Mouse (Mus musculus) c-Kit-positive CD71-positive TER-119-positive erythroid progenitor cells, embryonic 14.5 days (primary cell): ENCODE measurements around the gene Slc22a23.
A peak's percentile ranks its signal among the peaks of the same experiment; 100 is the strongest.
"Not testable (repeated sequence)": the region's sequence is repeated elsewhere in the genome, so short reads cannot be mapped to it uniquely, and the experiment has no call there.

Experiments used
- DNase-seq: peaks from one replicate; pipeline ENCODE4 v3.0.0-alpha.2; 2013; ENCODE audit warnings: low spot score

The Slc22a23 gene

GRCm38 (mm10) chr13:34345128-34346085 lies at the start of gene Slc22a23:
Slc22a23 (minus strand) TSS chr13:34345182.
- DNase-seq: peak; percentile 82

- DNase-seq: not testable (repeated sequence)
Measured at GRCm38 (mm10) chr13:34394305-34394704, 49.3 kb upstream of the Slc22a23 start.

GRCm38 (mm10) chr13:34392376-34392775 lies 47.4 kb upstream of the Slc22a23 start:
- no peak for DNase-seq

GRCm38 (mm10) chr13:34388219-34388618 lies 43.2 kb upstream of the Slc22a23 start:
- DNase-seq: no peak

- no peak for DNase-seq
Measured at GRCm38 (mm10) chr13:34383416-34383815, 38.4 kb upstream of the Slc22a23 start.

- no peak for DNase-seq
Measured at GRCm38 (mm10) chr13:34378926-34379325, 33.9 kb upstream of the Slc22a23 start.

GRCm38 (mm10) chr13:34375145-34375544 lies 30.2 kb upstream of the Slc22a23 start:
- DNase-seq: no peak

GRCm38 (mm10) chr13:34372870-34373478 lies 28.0 kb upstream of the Slc22a23 start:
- no peak for DNase-seq

GRCm38 (mm10) chr13:34371951-34372869 lies 27.2 kb upstream of the Slc22a23 start:
- no peak for DNase-seq

GRCm38 (mm10) chr13:34370281-34370825 lies 25.4 kb upstream of the Slc22a23 start:
- DNase-seq: no peak

GRCm38 (mm10) chr13:34365226-34365625 lies 20.2 kb upstream of the Slc22a23 start:
- DNase-seq: no peak

GRCm38 (mm10) chr13:34355656-34356055 lies 10.7 kb upstream of the Slc22a23 start:
- DNase-seq: no peak

- no peak for DNase-seq
Measured at GRCm38 (mm10) chr13:34354830-34355624, 10.0 kb upstream of the Slc22a23 start.

GRCm38 (mm10) chr13:34353241-34353640 lies 8.3 kb upstream of the Slc22a23 start:
- DNase-seq: no peak

- no peak for DNase-seq
Measured at GRCm38 (mm10) chr13:34351437-34351836, 6.5 kb upstream of the Slc22a23 start.

- peak; percentile 86 for DNase-seq
Measured at GRCm38 (mm10) chr13:34347960-34348889, 3.2 kb upstream of the Slc22a23 start.

GRCm38 (mm10) chr13:34346748-34347147 lies 1.8 kb upstream of the Slc22a23 start:
- DNase-seq: peak; percentile 69

GRCm38 (mm10) chr13:34346238-34346637 lies 1.3 kb upstream of the Slc22a23 start:
- peak; percentile 57 for DNase-seq

GRCm38 (mm10) chr13:34344376-34345127 lies 430 bp downstream of the Slc22a23 start:
- no peak for DNase-seq
